Mouse (Mus musculus): Measurements from ENCODE around the gene Cdv3. TPM values are rescaled to one million over a fixed set of nuclear protein-coding genes. Genes with fewer than 3 reads are reported as not detected.
A peak's percentile ranks its signal among the peaks of the same experiment; 100 is the strongest.

The Cdv3 gene
- total RNA-seq (2021) = 100 to 1,000 TPM; 163 to 175 TPM
- long read RNA-seq, experiment 1, partial matches to known transcripts = 0 of 16 reads
- long read RNA-seq, experiment 1, other reads (novel, unspliced or antisense) = 12 of 16 reads
- long read RNA-seq, experiment 2, transcript Cdv3-202 (5 exons, 3,787 nt) = major isoform, 10 of 37 reads
- long read RNA-seq, experiment 2, partial matches to known transcripts = 22 of 37 reads
- long read RNA-seq, experiment 2, other reads (novel, unspliced or antisense) = 1 of 37 reads

DNA sequence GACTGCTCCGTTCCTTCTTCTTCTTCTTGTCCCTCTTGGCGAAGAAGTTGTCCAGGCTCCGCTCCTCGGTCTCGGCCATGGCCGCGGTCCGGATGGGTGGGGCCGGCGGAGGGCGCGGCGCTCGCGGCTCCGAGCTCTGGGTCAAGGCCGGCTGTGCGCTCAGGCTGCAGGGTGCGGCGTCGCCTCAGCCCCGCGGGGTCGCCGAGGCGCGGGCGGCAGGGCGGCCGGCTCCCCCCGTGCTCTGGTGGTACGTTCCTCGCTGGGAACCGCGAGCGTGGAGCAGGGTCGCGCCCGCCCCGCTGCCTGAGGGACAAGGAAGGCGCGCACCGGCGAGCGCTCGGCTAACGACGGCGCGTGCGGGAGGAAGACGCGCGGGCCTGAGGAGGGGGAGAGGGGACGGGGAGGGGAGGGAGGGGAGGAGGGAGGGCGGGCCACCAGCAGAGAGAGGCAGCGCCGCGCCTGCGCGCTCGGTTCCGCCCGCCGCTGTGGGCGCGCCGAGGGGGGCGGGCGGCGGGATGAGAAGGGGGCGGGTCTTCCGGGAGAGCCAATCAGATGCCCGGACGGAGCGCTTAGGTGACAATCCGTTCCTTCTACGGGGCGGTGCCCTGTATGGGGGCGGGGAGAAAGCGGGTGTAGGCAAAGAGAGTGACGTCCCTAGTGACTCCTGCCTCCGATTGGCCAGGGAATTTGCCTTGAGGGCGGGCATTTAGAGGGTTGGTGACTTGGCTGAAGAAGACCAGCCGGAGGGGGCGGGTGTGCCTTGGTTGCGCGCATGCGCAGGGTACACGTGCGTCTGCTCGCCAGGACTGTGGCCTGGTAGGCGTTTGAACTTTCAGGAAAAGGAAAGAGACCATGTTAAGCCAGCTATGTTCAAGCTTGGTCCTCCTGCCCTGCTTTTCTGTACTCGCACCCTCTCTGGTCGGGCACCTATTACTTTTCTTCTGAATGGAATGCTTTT lies at the start of gene Cdv3:
Cdv3 (minus strand) TSS at position 551 of the 958 bp plus-strand sequence.
- peak; percentile 94 to 98 for DNase-seq (ENCODE audit: low spot score in 2 of 2)

DNA sequence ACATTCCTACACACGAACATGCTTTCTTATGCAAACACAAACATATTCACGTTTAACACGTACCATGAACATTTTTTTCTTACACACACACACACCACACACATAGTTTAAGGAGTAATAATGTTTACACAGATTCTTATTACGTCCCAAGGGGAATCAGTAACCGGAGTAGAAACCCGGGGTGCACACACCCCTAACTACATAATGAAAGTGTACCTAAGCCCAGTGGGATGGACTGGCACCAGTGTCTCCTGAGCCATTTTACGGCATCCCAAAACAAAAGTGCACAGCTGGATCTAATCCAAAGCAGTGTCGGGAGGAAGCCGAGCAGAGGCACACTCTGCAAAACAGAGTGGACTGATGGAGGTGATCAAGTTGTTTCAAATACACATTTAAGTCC lies 47.8 kb upstream of the Cdv3 start:
- DNase-seq (ENCODE audit: low spot score in 2 of 2) = no peak

DNA sequence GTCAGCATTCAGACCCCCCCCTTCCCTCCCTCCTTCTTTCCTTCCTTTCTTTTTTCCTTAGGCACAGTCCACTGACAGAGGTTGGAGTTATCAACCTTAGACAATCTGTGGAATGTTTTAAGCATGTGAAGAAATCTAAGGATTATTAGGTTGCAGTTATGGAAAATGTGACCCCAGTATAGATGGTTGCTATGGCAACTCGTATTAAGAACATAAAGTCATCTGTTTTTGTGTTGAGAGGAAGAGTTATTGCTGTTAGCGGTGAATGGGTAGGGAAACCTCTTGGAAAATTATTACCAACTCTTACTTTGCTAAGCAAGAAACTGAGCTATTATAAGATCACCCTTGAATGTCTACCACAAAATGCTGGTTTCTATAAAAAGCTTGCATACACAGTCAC lies 43.5 kb upstream of the Cdv3 start:
- DNase-seq (ENCODE audit: low spot score in 2 of 2) = no peak

DNA sequence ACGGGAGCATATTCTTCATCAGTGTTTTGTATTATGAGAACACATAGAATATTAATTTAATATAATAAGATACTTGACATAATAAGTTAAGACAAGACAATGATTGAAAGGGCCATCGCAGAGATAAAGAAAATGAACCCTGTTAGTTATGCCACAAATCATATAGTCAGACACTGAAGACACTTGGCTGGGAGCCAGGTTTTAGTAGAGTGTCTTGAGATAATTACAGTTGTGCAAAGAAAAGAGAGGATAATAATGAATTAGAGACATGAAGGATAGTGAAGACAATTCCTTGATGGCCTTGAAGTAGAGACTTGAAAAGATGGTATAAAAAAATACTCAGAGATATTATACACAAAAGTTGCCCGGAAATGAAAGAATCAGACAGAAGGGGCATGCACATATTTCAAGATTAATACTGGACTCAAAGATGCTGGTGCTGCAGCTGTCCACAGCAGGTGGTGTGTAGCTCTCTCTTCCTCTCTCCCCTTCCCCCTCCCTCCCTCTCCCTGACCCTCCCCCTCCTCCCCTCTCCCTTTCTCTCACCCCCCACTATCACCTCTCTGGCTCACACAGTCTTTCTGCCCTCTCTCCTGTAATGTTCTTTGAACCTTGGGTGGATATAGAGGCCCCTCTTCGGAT lies 42.6 kb upstream of the Cdv3 start:
- no peak for DNase-seq (ENCODE audit: low spot score in 2 of 2)

DNA sequence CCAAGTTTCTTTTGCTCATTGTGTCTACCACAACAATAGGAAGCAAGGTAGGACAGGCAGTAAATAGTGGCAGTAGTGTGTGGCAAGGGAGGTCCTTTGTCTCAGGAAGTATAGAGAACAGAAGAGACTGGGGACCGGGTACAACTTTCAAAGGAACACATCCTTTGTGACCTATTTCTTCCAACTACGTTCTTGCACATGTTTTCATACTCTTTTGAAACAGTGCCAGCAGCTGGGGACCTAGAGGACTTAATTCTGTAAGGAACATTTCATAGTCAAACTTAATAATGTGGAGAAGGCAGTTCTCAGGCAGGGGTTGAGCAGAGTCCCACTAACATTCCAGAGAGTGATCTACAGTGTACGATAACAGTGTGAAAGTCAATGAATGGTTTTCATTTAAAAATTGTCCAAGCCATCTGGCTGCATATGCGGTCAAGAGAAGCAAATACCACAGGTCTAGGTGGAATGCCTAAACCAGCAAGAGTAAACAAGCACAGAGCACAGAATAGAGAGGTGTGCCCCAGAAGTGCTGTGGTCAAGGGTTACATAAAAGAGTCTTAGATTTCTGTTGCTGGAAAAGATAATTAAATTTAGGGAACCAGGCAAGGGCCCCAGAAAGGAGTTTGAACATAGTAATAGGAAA lies 37.8 kb upstream of the Cdv3 start:
- DNase-seq (ENCODE audit: low spot score in 2 of 2) = no peak

DNA sequence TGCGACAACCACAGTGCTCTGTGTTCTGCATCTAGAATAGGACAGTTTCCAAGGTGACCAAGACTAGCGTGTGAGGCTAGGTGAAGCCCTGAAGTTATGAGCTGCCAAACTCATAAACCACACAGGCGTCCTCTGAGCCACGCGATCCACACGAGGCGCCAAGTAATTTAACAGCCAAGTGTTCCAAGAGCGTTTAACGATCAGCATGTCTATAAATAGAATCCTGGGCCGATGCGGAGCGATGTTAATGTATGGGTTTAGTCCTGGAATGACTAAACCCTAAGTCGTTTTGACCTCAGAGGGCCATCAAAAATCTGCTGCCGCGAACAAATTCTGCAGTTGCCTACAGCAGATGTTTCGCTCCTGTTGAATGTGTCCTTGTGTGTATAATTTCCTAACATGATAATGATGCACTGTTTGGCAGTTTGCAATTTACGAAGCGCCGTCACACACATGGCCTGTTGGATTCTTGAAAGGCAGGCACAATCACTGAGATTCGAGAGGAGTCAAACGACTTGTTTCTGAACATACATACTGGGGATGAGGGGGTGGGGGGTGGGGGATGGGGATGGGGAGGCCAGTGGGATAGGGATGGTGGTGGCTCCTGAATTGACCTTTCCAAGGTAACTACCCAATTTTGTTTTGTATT lies 33.0 kb upstream of the Cdv3 start:
- DNase-seq (ENCODE audit: low spot score in 2 of 2) = no peak

DNA sequence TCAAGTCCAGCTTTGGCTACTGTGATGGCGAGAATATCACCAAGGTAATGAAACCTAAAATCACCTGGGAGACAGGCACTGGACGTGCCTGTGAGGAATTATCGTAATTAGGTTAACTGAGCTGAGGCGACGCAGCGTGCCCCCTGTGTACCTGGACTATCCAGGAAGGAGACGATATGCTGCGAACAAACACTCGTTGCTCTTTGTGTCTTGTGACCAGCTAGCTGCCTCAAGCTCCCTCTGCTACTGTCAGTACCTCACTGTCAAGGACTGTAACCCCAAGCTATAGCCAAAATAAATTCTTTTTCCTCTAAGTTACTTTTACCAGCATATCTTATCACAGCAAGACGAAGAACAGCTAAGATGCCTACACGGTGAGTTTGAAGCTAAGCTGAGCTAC lies 27.6 kb upstream of the Cdv3 start:
- DNase-seq (ENCODE audit: low spot score in 2 of 2) = no peak

DNA sequence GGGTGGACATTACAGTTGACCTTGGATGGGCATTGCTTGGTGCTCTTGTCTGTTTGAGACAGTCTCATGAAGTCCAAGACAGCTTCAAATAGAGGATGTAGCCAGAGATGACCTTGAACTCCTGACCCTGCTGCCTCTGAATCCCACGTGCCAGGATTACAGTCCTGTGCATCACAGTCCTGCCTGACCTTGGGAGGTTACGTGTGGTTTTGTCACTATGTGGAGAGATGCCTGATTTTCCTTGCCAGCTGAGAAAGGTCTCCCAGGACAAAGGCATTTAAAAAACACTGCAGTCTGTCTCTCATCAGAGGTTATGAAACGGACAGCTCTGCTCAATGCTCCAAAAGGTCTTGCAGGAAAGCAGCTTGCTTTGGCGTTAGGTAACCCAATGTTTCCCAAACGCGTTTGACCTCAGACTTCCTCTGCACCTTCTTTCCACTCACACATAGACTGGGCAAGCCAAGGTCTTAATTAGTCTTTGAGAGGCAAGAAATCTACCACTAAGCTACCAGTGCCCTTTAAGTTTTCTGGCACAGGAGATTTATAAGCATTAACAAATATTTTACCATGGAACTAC lies 26.2 kb upstream of the Cdv3 start:
- no peak for DNase-seq (ENCODE audit: low spot score in 2 of 2)

DNA sequence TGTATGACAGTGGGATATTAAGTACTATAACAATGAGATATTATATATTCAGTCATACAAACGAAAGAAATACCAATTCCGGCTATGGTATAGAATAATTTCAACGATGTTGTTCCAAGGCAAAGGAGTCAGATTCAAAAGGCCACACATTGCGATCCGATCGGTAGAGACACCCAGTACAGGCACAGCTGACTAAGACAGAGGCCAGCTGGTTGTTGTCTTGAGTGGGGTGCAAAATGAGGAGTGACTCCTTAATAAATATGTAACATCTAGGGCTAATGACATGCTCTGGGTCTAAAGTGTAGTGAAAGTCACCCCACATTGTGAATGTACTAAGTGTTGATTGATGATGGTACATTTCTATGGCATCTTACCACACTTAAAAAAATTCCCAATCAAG lies 23.6 kb upstream of the Cdv3 start:
- no peak for DNase-seq (ENCODE audit: low spot score in 2 of 2)

GRCm38 (mm10) chr9:103387011-103387653 lies 21.5 kb upstream of the Cdv3 start:
- DNase-seq (ENCODE audit: low spot score in 2 of 2) = no peak

GRCm38 (mm10) chr9:103386573-103386972 lies 20.9 kb upstream of the Cdv3 start:
- DNase-seq (ENCODE audit: low spot score in 2 of 2) = no peak

DNA sequence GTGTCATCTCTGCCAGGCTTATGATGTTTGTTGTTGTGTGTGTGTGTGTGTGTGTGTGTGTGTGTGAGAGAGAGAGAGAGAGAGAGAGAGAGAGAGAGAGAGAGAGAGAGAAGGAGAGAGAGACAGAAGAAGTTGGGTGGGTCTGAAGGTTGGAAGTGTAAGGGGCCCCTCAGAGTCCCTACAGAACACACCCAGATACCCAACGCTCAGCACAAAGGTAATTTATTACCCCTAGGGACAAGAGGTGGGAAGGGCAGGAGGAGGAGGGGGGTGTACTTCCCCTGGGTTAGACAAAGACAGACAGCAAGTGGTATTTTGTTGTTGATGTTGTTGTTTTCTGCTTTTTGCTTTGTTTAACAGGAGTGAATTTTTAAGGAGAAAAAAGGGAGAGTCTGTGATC lies 20.0 kb upstream of the Cdv3 start:
- DNase-seq (ENCODE audit: low spot score in 2 of 2) = no peak

DNA sequence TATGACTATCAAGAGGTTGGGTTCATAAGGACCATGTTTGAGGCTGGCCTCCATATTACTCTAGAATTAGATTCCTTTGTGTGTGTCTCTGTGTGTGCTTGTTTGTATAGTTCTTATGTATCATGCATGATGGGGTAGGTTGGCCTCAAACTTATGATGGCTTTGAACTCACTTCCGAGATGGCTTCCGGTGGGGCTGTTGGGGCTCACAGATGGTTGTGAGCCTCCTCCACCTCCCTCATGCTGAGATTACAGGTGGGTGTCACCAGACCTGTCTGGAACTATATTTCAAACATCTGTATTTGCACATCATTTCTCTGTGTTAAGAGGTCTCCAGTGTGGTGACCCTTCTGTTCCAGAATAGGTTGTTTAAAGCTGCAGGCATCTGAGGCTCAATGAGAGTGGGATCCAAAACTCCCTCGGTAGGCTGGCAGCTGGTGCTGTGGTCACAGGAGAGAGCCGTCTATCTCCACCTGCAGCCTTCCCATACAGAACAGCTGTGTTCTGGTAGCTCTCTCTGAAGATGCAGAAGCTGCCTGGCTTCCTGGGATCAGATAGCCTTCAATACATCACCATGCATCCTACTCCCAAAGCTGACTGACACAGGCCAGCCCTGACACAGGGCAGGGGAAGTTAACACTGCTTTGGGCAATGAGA lies 18.6 kb upstream of the Cdv3 start:
- DNase-seq (ENCODE audit: low spot score in 2 of 2) = no peak

GRCm38 (mm10) chr9:103383576-103383975 lies 17.9 kb upstream of the Cdv3 start:
- no peak for DNase-seq (ENCODE audit: low spot score in 2 of 2)

DNA sequence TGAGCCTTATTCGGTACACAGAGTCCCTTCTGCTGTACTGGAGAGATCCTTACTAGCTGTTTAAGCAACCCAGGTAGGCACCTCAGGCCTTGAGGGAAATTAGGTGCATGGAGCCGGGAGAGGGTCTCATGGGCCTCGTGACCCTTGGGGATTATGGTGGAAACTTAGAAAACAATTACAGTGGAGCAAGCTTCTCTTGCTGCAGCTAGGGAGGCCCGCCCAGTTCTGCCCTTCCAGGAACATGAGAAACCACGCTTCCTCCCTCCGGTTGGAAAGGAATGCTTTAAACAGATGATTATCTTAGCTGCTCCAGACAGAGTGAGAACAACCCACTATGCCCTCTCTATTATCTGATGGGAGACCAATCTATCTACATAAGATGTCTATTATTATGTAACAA lies 17.3 kb upstream of the Cdv3 start:
- no peak for DNase-seq (ENCODE audit: low spot score in 2 of 2)

DNA sequence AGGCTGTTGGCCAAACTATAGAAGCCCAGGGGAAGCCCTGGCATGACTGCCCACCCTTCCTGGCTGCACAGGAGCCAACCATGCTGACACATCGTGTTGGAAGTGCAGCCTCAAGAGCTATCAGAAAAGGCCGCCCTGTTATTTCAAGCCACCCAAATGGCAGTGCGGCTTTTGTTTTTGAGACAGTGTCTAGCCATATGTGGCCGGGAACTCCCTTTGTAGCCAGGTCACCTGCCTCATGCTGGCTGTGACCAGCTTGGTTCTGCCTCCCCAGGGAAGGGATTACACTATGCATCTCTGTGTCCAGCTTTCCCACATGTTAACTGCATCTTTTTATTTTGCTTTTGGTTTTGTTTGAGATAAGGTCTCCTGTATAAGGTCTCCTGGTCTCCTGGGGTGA lies 14.9 kb upstream of the Cdv3 start:
- no peak for DNase-seq (ENCODE audit: low spot score in 2 of 2)

DNA sequence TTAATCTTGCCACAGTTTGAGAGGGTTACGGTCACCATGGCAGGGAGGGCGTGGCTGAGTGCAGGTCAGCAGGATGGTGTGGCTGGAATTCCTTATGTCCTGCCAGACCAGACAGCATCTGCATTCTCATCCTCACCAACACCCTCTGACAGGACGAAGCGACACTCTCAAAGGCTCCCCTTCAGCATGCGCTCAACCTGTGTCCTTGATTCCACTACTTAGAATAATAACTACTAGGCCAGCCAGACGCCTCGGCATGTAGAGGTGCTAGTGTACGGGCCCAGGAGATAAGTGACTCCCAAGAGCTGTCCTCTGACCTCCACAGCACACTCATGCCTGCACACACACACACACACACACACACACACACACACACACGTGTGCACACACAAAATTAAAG lies 13.6 kb upstream of the Cdv3 start:
- DNase-seq (ENCODE audit: low spot score in 2 of 2) = no peak

- DNase-seq (ENCODE audit: low spot score in 2 of 2) = no peak
Observed at GRCm38 (mm10) chr9:103378686-103379085, 13.0 kb upstream of the Cdv3 start.
